Mouse (Mus musculus): ENCODE measurements around the gene Fgfr2. TPM values are rescaled to one million over a fixed set of nuclear protein-coding genes. Genes with fewer than 3 reads are reported as not detected.

Gene Fgfr2
- polyA plus RNA-seq, 1 experiment = 3.0 TPM

GRCm38 (mm10) chr7:130324716-130325401 is 2798.3 kb downstream of the Fgfr2 start:
- Histone ChIP-seq H3K4me3 (ENCODE audit: control insufficient read depth, low read depth, low read length) (no peak overlapping the region), H3K27ac (ENCODE audit: control insufficient read depth, insufficient read depth, low read depth, low read length) (no peak overlapping the region), H3K36me3 (ENCODE audit: control insufficient read depth, insufficient read depth, low read length) (no peaks in the 10 kb centered on the region), H3K4me1 (ENCODE audit: control insufficient read depth, insufficient read depth, low read length) (peaks cover 3% of the 10 kb centered on the region; the same call in 1 of the 2 replicates), H3K27me3 (ENCODE audit: control insufficient read depth, insufficient read depth, low read length) (no peaks in the 10 kb centered on the region)
- TF ChIP-seq POLR2A (IDR thresholded peaks at IDR 0.05; ENCODE audit: control insufficient read depth, low read depth, low read length) (no peak), CTCF (IDR thresholded peaks at IDR 0.05; ENCODE audit: control insufficient read depth, insufficient read depth, insufficient replicate concordance, low read depth, low read length) (no peak)

- Histone ChIP-seq H3K27ac (ENCODE audit: control insufficient read depth, insufficient read depth, low read depth, low read length) (no peak overlapping the region), H3K4me1 (ENCODE audit: control insufficient read depth, insufficient read depth, low read length) (peaks cover 3% of the 10 kb centered on the region; the same call in 1 of the 2 replicates), H3K4me3 (ENCODE audit: control insufficient read depth, low read depth, low read length) (no peak overlapping the region), H3K27me3 (ENCODE audit: control insufficient read depth, insufficient read depth, low read length) (no peaks in the 10 kb centered on the region), H3K36me3 (ENCODE audit: control insufficient read depth, insufficient read depth, low read length) (no peaks in the 10 kb centered on the region)
- TF ChIP-seq POLR2A (IDR thresholded peaks at IDR 0.05; ENCODE audit: control insufficient read depth, low read depth, low read length) = no peak
- TF ChIP-seq CTCF (IDR thresholded peaks at IDR 0.05; ENCODE audit: control insufficient read depth, insufficient read depth, insufficient replicate concordance, low read depth, low read length) = no peak
Measured at GRCm38 (mm10) chr7:130323766-130324165, 2799.4 kb downstream of the Fgfr2 start.

GRCm38 (mm10) chr7:130319799-130320556 is 2803.2 kb downstream of the Fgfr2 start:
- TF ChIP-seq POLR2A (IDR thresholded peaks at IDR 0.05; ENCODE audit: control insufficient read depth, low read depth, low read length) = no peak
- H3K4me1 ChIP-seq (ENCODE audit: control insufficient read depth, insufficient read depth, low read length) = no peaks in the 10 kb centered on the region
- no peak overlapping the region for H3K4me3 ChIP-seq (ENCODE audit: control insufficient read depth, low read depth, low read length)
- no peaks in the 10 kb centered on the region for H3K36me3 ChIP-seq (ENCODE audit: control insufficient read depth, insufficient read depth, low read length)
- H3K27ac ChIP-seq (ENCODE audit: control insufficient read depth, insufficient read depth, low read depth, low read length) = no peak overlapping the region
- H3K27me3 ChIP-seq (ENCODE audit: control insufficient read depth, insufficient read depth, low read length) = no peaks in the 10 kb centered on the region

- Histone ChIP-seq H3K4me3 (ENCODE audit: control insufficient read depth, low read depth, low read length) (no peak overlapping the region), H3K27me3 (ENCODE audit: control insufficient read depth, insufficient read depth, low read length) (no peaks in the 10 kb centered on the region), H3K36me3 (ENCODE audit: control insufficient read depth, insufficient read depth, low read length) (no peaks in the 10 kb centered on the region), H3K27ac (ENCODE audit: control insufficient read depth, insufficient read depth, low read depth, low read length) (no peak overlapping the region), H3K4me1 (ENCODE audit: control insufficient read depth, insufficient read depth, low read length) (no peaks in the 10 kb centered on the region)
- TF ChIP-seq POLR2A (IDR thresholded peaks at IDR 0.05; ENCODE audit: control insufficient read depth, low read depth, low read length) (no peak), CTCF (IDR thresholded peaks at IDR 0.05; ENCODE audit: control insufficient read depth, insufficient read depth, insufficient replicate concordance, low read depth, low read length) (no peak)
Measured at GRCm38 (mm10) chr7:130316294-130316693, 2806.9 kb downstream of the Fgfr2 start.

GRCm38 (mm10) chr7:130315221-130315620 is 2807.9 kb downstream of the Fgfr2 start:
- no peaks in the 10 kb centered on the region for H3K4me1 ChIP-seq (ENCODE audit: control insufficient read depth, insufficient read depth, low read length)
- H3K27ac ChIP-seq (ENCODE audit: control insufficient read depth, insufficient read depth, low read depth, low read length) = no peak overlapping the region
- no peaks in the 10 kb centered on the region for H3K36me3 ChIP-seq (ENCODE audit: control insufficient read depth, insufficient read depth, low read length)
- H3K27me3 ChIP-seq (ENCODE audit: control insufficient read depth, insufficient read depth, low read length) = no peaks in the 10 kb centered on the region
- no peak for TF ChIP-seq CTCF (IDR thresholded peaks at IDR 0.05; ENCODE audit: control insufficient read depth, insufficient read depth, insufficient replicate concordance, low read depth, low read length)
- no peak for TF ChIP-seq POLR2A (IDR thresholded peaks at IDR 0.05; ENCODE audit: control insufficient read depth, low read depth, low read length)
- H3K4me3 ChIP-seq (ENCODE audit: control insufficient read depth, low read depth, low read length) = no peak overlapping the region

GRCm38 (mm10) chr7:130314658-130315057 is 2808.5 kb downstream of the Fgfr2 start:
- TF ChIP-seq CTCF (IDR thresholded peaks at IDR 0.05; ENCODE audit: control insufficient read depth, insufficient read depth, insufficient replicate concordance, low read depth, low read length) (no peak), POLR2A (IDR thresholded peaks at IDR 0.05; ENCODE audit: control insufficient read depth, low read depth, low read length) (no peak)
- no peak overlapping the region for H3K27ac ChIP-seq (ENCODE audit: control insufficient read depth, insufficient read depth, low read depth, low read length)
- no peaks in the 10 kb centered on the region for H3K36me3 ChIP-seq (ENCODE audit: control insufficient read depth, insufficient read depth, low read length)
- H3K27me3 ChIP-seq (ENCODE audit: control insufficient read depth, insufficient read depth, low read length) = no peaks in the 10 kb centered on the region
- no peaks in the 10 kb centered on the region for H3K4me1 ChIP-seq (ENCODE audit: control insufficient read depth, insufficient read depth, low read length)
- H3K4me3 ChIP-seq (ENCODE audit: control insufficient read depth, low read depth, low read length) = no peak overlapping the region

GRCm38 (mm10) chr7:130311362-130311761 is 2811.8 kb downstream of the Fgfr2 start:
- no peaks in the 10 kb centered on the region for H3K36me3 ChIP-seq (ENCODE audit: control insufficient read depth, insufficient read depth, low read length)
- TF ChIP-seq POLR2A (IDR thresholded peaks at IDR 0.05; ENCODE audit: control insufficient read depth, low read depth, low read length) = no peak
- TF ChIP-seq CTCF (IDR thresholded peaks at IDR 0.05; ENCODE audit: control insufficient read depth, insufficient read depth, insufficient replicate concordance, low read depth, low read length) = no peak
- H3K4me3 ChIP-seq (ENCODE audit: control insufficient read depth, low read depth, low read length) = no peak overlapping the region
- H3K27me3 ChIP-seq (ENCODE audit: control insufficient read depth, insufficient read depth, low read length) = no peaks in the 10 kb centered on the region
- H3K4me1 ChIP-seq (ENCODE audit: control insufficient read depth, insufficient read depth, low read length) = no peaks in the 10 kb centered on the region
- no peak overlapping the region for H3K27ac ChIP-seq (ENCODE audit: control insufficient read depth, insufficient read depth, low read depth, low read length)
